Mouse (Mus musculus) hindbrain, embryonic 10.5 days (tissue): ENCODE results near the gene Ankrd49. TPM values are rescaled to one million over a fixed set of nuclear protein-coding genes. Genes with fewer than 3 reads are reported as not detected.
A peak's percentile ranks its signal among the peaks of the same experiment; 100 is the strongest.

ENCODE experiments used
- DNase-seq: peaks from one replicate; pipeline ENCODE4 v3.0.0-alpha.2; 2017; ENCODE audit warnings: low spot score
- H3K27ac ChIP-seq: fragments of 300-500 bp; sonication (generic); 2 replicates; pipeline ENCODE4 v1.5.1; 2016; ENCODE audit warnings: mild to moderate bottlenecking, moderate library complexity
- H3K27me3 ChIP-seq: fragments of 300-500 bp; sonication (generic); 2 replicates; pipeline ENCODE4 v1.6.1; 2016; ENCODE audit warnings: mild to moderate bottlenecking; ENCODE audit not compliant: poor library complexity, insufficient read depth, severe bottlenecking
- H3K36me3 ChIP-seq: fragments of 300-500 bp; sonication (generic); 2 replicates; pipeline ENCODE4 v1.6.1; 2016; ENCODE audit warnings: mild to moderate bottlenecking, moderate library complexity
- H3K4me1 ChIP-seq: fragments of 300-500 bp; sonication (generic); replicated peaks from 2 replicates; pipeline ENCODE4 v1.6.1; 2016; ENCODE audit warnings: mild to moderate bottlenecking
- H3K4me3 ChIP-seq: fragments of 300-500 bp; sonication (generic); 2 replicates; pipeline ENCODE4 v1.5.1; 2016; ENCODE audit warnings: mild to moderate bottlenecking, moderate library complexity
- H3K9me3 ChIP-seq: fragments of 300-500 bp; sonication (generic); 2 replicates; pipeline ENCODE4 v1.6.1; 2016; ENCODE audit warnings: mild to moderate bottlenecking, moderate library complexity
- WGBS: fragments of 180-500 bp; shearing (Covaris S2); methylation state at CpG from one replicate; pipeline ENCODE4 v1.1.7; 2016; 5-methylcytosine and 5-hydroxymethylcytosine counted together
- polyA plus RNA-seq: library from polyadenylated mRNA; unstranded; fragments of >200 nt; fragmentation: Nextera tagmentation; extraction: Ambion mirVana; gene quantifications from 2 replicates; pipeline ENCODE4 v1.2.1, GENCODE M21; 2016

Ankrd49 gene
- polyA plus RNA-seq = 38.6 and 51.8 TPM in 2 replicates

- H3K9me3 ChIP-seq = no peaks in the 10 kb centered on the region
- WGBS = under 1% methylated on average over 62 of the region's 62 CpGs
- H3K36me3 ChIP-seq = peaks cover 58% of the 10 kb centered on the region
- peaks cover 16% of the 10 kb centered on the region for H3K4me1 ChIP-seq
- H3K27me3 ChIP-seq = no peaks in the 10 kb centered on the region
- peak within 1 kb of the TSS; percentile 94 for H3K27ac ChIP-seq
- peak; percentile 94 for DNase-seq
- peak within 1 kb of the TSS; percentile 67 for H3K4me3 ChIP-seq
Measured at GRCm38 (mm10) chr9:14784039-14785002, at the start of gene Ankrd49, which contains the start of gene Mre11a. Ankrd49 (minus strand) TSS chr9:14784856. Mre11a (plus strand) TSS chr9:14784654.

- 86% methylated on average over 5 of the region's 5 CpGs for WGBS
- H3K4me3 ChIP-seq = no peak overlapping the region
- no peak for DNase-seq
- H3K9me3 ChIP-seq = no peaks in the 10 kb centered on the region
- H3K27ac ChIP-seq = no peak overlapping the region
- H3K4me1 ChIP-seq = no peaks in the 10 kb centered on the region
- H3K36me3 ChIP-seq = peaks cover 92% of the 10 kb centered on the region
- no peaks in the 10 kb centered on the region for H3K27me3 ChIP-seq
Measured at GRCm38 (mm10) chr9:14832046-14832445, 47.4 kb upstream of the Ankrd49 start.

- H3K4me1 ChIP-seq = no peaks in the 10 kb centered on the region
- H3K4me3 ChIP-seq = no peak overlapping the region
- WGBS = 86% methylated on average over 2 of the region's 2 CpGs
- H3K27me3 ChIP-seq = no peaks in the 10 kb centered on the region
- peaks cover 86% of the 10 kb centered on the region for H3K36me3 ChIP-seq
- no peaks in the 10 kb centered on the region for H3K9me3 ChIP-seq
- H3K27ac ChIP-seq = no peak overlapping the region
- no peak for DNase-seq
Measured at GRCm38 (mm10) chr9:14827875-14828274, 43.2 kb upstream of the Ankrd49 start.

- WGBS = 90% methylated on average over 5 of the region's 5 CpGs
- H3K9me3 ChIP-seq = no peaks in the 10 kb centered on the region
- DNase-seq = no peak
- H3K36me3 ChIP-seq = peaks cover 85% of the 10 kb centered on the region
- no peaks in the 10 kb centered on the region for H3K4me1 ChIP-seq
- no peak overlapping the region for H3K27ac ChIP-seq
- H3K27me3 ChIP-seq = no peaks in the 10 kb centered on the region
- no peak overlapping the region for H3K4me3 ChIP-seq
Measured at GRCm38 (mm10) chr9:14824840-14825239, 40.2 kb upstream of the Ankrd49 start.

- Histone ChIP-seq H3K9me3 (no peaks in the 10 kb centered on the region), H3K4me3 (no peak overlapping the region), H3K4me1 (no peaks in the 10 kb centered on the region), H3K36me3 (peaks cover 90% of the 10 kb centered on the region), H3K27me3 (no peaks in the 10 kb centered on the region), H3K27ac (no peak overlapping the region)
- DNase-seq = no peak
Measured at GRCm38 (mm10) chr9:14821396-14821795, 36.7 kb upstream of the Ankrd49 start.

- no peaks in the 10 kb centered on the region for H3K4me1 ChIP-seq
- H3K9me3 ChIP-seq = no peaks in the 10 kb centered on the region
- DNase-seq = no peak
- H3K4me3 ChIP-seq = no peak overlapping the region
- no peaks in the 10 kb centered on the region for H3K27me3 ChIP-seq
- peaks cover 95% of the 10 kb centered on the region for H3K36me3 ChIP-seq
- no peak overlapping the region for H3K27ac ChIP-seq
- WGBS = 92% methylated on average over 5 of the region's 5 CpGs
Measured at GRCm38 (mm10) chr9:14810111-14810510, 25.5 kb upstream of the Ankrd49 start.

- Histone ChIP-seq H3K27me3 (no peaks in the 10 kb centered on the region), H3K27ac (no peak overlapping the region), H3K4me3 (no peak overlapping the region), H3K4me1 (no peaks in the 10 kb centered on the region), H3K9me3 (no peaks in the 10 kb centered on the region), H3K36me3 (peaks cover 94% of the 10 kb centered on the region)
- 98% methylated on average over 1 of the region's 1 CpGs for WGBS
- no peak for DNase-seq
Measured at GRCm38 (mm10) chr9:14806786-14807185, 22.1 kb upstream of the Ankrd49 start.

- peaks cover 94% of the 10 kb centered on the region for H3K36me3 ChIP-seq
Measured at GRCm38 (mm10) chr9:14805714-14806113, 21.1 kb upstream of the Ankrd49 start.

GRCm38 (mm10) chr9:14787356-14787755 lies 2.7 kb upstream of the Ankrd49 start:
- DNase-seq = no peak
- WGBS = 90% methylated on average over 6 of the region's 6 CpGs
- Histone ChIP-seq H3K27ac (no peak overlapping the region), H3K9me3 (no peaks in the 10 kb centered on the region), H3K4me1 (peaks cover 16% of the 10 kb centered on the region), H3K4me3 (no peak overlapping the region), H3K27me3 (no peaks in the 10 kb centered on the region), H3K36me3 (peaks cover 60% of the 10 kb centered on the region)

More at GRCm38 (mm10) chr9:14805714-14806113, 21.1 kb upstream of the Ankrd49 start:
- H3K4me3 ChIP-seq = no peak overlapping the region
- no peak for DNase-seq
- no peak overlapping the region for H3K27ac ChIP-seq
- H3K9me3 ChIP-seq = no peaks in the 10 kb centered on the region
- no peaks in the 10 kb centered on the region for H3K4me1 ChIP-seq
- WGBS = 96% methylated on average over 2 of the region's 2 CpGs
- no peaks in the 10 kb centered on the region for H3K27me3 ChIP-seq

GRCm38 (mm10) chr9:14778341-14778740 lies 6.3 kb downstream of the Ankrd49 start:
- no peaks in the 10 kb centered on the region for H3K4me1 ChIP-seq
- 37% methylated on average over 13 of the region's 13 CpGs for WGBS
- H3K36me3 ChIP-seq = peaks cover 36% of the 10 kb centered on the region
- no peak for DNase-seq
- H3K9me3 ChIP-seq = no peaks in the 10 kb centered on the region
- no peaks in the 10 kb centered on the region for H3K27me3 ChIP-seq
- no peak overlapping the region for H3K4me3 ChIP-seq
- H3K27ac ChIP-seq = no peak overlapping the region

- no peak for DNase-seq
- no peak overlapping the region for H3K4me3 ChIP-seq
- peaks cover 15% of the 10 kb centered on the region for H3K27me3 ChIP-seq
- H3K36me3 ChIP-seq = no peaks in the 10 kb centered on the region
- WGBS = 57% methylated on average over 2 of the region's 2 CpGs
- H3K9me3 ChIP-seq = no peaks in the 10 kb centered on the region
- H3K27ac ChIP-seq = no peak overlapping the region
- H3K4me1 ChIP-seq = peaks cover 10% of the 10 kb centered on the region
Measured at GRCm38 (mm10) chr9:14773813-14774212, 10.8 kb downstream of the Ankrd49 start.

GRCm38 (mm10) chr9:14772074-14772473 lies 12.6 kb downstream of the Ankrd49 start:
- H3K27me3 ChIP-seq = peaks cover 15% of the 10 kb centered on the region
- H3K27ac ChIP-seq = no peak overlapping the region
- WGBS = 91% methylated on average over 2 of the region's 2 CpGs

GRCm38 (mm10) chr9:14770803-14771471 lies 13.7 kb downstream of the Ankrd49 start, which contains the start of gene 1700012B09Rik:
1700012B09Rik (minus strand) TSS chr9:14771030.
- H3K27me3 ChIP-seq = peaks cover 15% of the 10 kb centered on the region
- 0 out of 2 replicates have a peak within 1 kb of the TSS, but pooled peaks have one; percentile 30 for H3K27ac ChIP-seq
- H3K9me3 ChIP-seq = no peaks in the 10 kb centered on the region
- H3K36me3 ChIP-seq = no peaks in the 10 kb centered on the region
- peak; percentile 31 for DNase-seq
- peak within 1 kb of the TSS; percentile 23; the same call in 1 of the 2 replicates for H3K4me3 ChIP-seq
- WGBS = 18% methylated on average over 23 of the region's 23 CpGs
- peaks cover 14% of the 10 kb centered on the region for H3K4me1 ChIP-seq

More at GRCm38 (mm10) chr9:14772074-14772473, 12.6 kb downstream of the Ankrd49 start:
- Histone ChIP-seq H3K36me3 (no peaks in the 10 kb centered on the region), H3K4me1 (peaks cover 14% of the 10 kb centered on the region), H3K4me3 (no peak overlapping the region), H3K9me3 (no peaks in the 10 kb centered on the region)
- no peak for DNase-seq
